Mouse (Mus musculus) inflammation-experienced regulatory T-cells, adult 6 months (primary cell): Measurements from ENCODE around the gene Cdt1. TPM values are rescaled to one million over a fixed set of nuclear protein-coding genes. Genes with fewer than 3 reads are reported as not detected.
"Not testable (repeated sequence)": the region's sequence is repeated elsewhere in the genome, so short reads cannot be mapped to it uniquely, and the experiment has no call there.

Source experiments
- ATAC-seq: one replicate; pipeline ENCODE4 v1.8.0; 2017
- polyA plus RNA-seq, 3 experiments: library from polyadenylated mRNA; unstranded; fragments of 100-300 nt; shearing (Covaris generic); gene quantifications; one replicate each; pipeline ENCODE4 v1.2.1; 2017

The Cdt1 gene
- polyA plus RNA-seq, 3 experiments from 2014 or later: 11.5 to 19.8 (median 11.7) TPM

- peak; percentile 13 for ATAC-seq
These were observed 17.4 kb upstream of the Cdt1 start for GRCm38 (mm10) chr8:122550234-122550994.

GRCm38 (mm10) chr8:122550995-122551264 lies 16.9 kb upstream of the Cdt1 start:
- no peak for ATAC-seq

GRCm38 (mm10) chr8:122551265-122552051 lies 16.4 kb upstream of the Cdt1 start, which contains the start of gene Piezo1:
Piezo1 (minus strand) TSS chr8:122551329.
- ATAC-seq: peak; percentile 64

GRCm38 (mm10) chr8:122554786-122555185 lies 13.0 kb upstream of the Cdt1 start:
- no peak for ATAC-seq

GRCm38 (mm10) chr8:122556030-122557009 lies 11.5 kb upstream of the Cdt1 start:
- ATAC-seq: peak; percentile 90

- no peak for ATAC-seq
These were observed 10.4 kb upstream of the Cdt1 start for GRCm38 (mm10) chr8:122557248-122558038.

- ATAC-seq: no peak
These were observed 9.0 kb upstream of the Cdt1 start for GRCm38 (mm10) chr8:122558671-122559349.

- peak; percentile 78 for ATAC-seq
These were observed 6.6 kb upstream of the Cdt1 start for GRCm38 (mm10) chr8:122561199-122561598.

- ATAC-seq: no peak
These were observed 3.2 kb upstream of the Cdt1 start for GRCm38 (mm10) chr8:122564363-122565352.

- no peak for ATAC-seq
These were observed 1.0 kb upstream of the Cdt1 start for GRCm38 (mm10) chr8:122566766-122567165.

GRCm38 (mm10) chr8:122568109-122568504 lies 292 bp downstream of the Cdt1 start:
- ATAC-seq: peak; percentile 55

GRCm38 (mm10) chr8:122568881-122569309 lies 1.1 kb downstream of the Cdt1 start:
- no peak for ATAC-seq

GRCm38 (mm10) chr8:122569329-122569728 lies 1.5 kb downstream of the Cdt1 start:
- no peak for ATAC-seq

GRCm38 (mm10) chr8:122569996-122570395 lies 2.2 kb downstream of the Cdt1 start:
- no peak for ATAC-seq

GRCm38 (mm10) chr8:122571153-122571552 lies 3.3 kb downstream of the Cdt1 start:
- ATAC-seq: no peak

- no peak for ATAC-seq
These were observed 4.0 kb downstream of the Cdt1 start for GRCm38 (mm10) chr8:122571750-122572267.

- ATAC-seq: no peak
These were observed 4.9 kb downstream of the Cdt1 start for GRCm38 (mm10) chr8:122572751-122573150.

- not testable (repeated sequence) for ATAC-seq
These were observed 5.4 kb downstream of the Cdt1 start for GRCm38 (mm10) chr8:122573176-122573575.

- ATAC-seq: no peak
These were observed 5.8 kb downstream of the Cdt1 start for GRCm38 (mm10) chr8:122573577-122573976.

GRCm38 (mm10) chr8:122574264-122574663 lies 6.4 kb downstream of the Cdt1 start:
- ATAC-seq: no peak
